ENCODE assay signal across 8 mouse cellular contexts in genomic region chr9:45146267-45146597, GRCm38 (mm10). TPM values are rescaled to one million over a fixed set of nuclear protein-coding genes. Genes with fewer than 3 reads are reported as not detected.
A peak's percentile ranks its signal among the peaks of the same experiment; 100 is the strongest.
DNase-seq lines count a peak whose midpoint lies in the region; ATAC-seq lines count a peak whose summit lies in the region.

No protein-coding gene starts in this region.

- peak; percentile 13 for ATAC-seq in frontal cortex, adult (ENCODE audit: low TSS enrichment)
- ATAC-seq in megakaryocyte progenitor cell, adult 5-6 weeks (replicated peaks; ENCODE audit: poor library complexity), result peak; percentile 65

- DNase-seq in R1 (ENCODE audit: low read depth, low spot score), result peak; percentile 64
- DNase-seq in cerebellum, adult 9-10 months, result peak; percentile 85
- peak; percentile 88 for DNase-seq in induced T-regulatory cell, adult 2 months (ENCODE audit: low read depth)
- peak; percentile 69 to 73 for DNase-seq in left cerebral cortex, postnatal 10 days (ENCODE audit: extremely low spot score in 1 of 2, low spot score in 2 of 2)
- DNase-seq in right cerebral cortex, postnatal 25 days, result peak; percentile 75
- peak; percentile 32 to 78 for DNase-seq in urinary bladder, postnatal 4 days (ENCODE audit: low spot score in 2 of 2)

- intact Hi-C loops in left cerebral cortex, postnatal 10 days (cut with DNase I), result loop anchor here (5.0 kb wide), 2 partner anchors 124 to 179 kb away; partner anchors contain the start of gene Ube4a

RNA-seq across cellular contexts. Expression of gene Scn4b, which starts 8.0 kb away (rescaled TPM):
- 10 to 100 TPM in 1 of 2 experiments, 1 to 10 TPM in 1; 4.4 to 11.9 TPM for total RNA-seq in left cerebral cortex, postnatal 10 days (2021)
- not detected in 2 replicates for total RNA-seq in megakaryocyte progenitor cell, adult 5-6 weeks (2015)
- not detected in 2 replicates for total RNA-seq in megakaryocyte progenitor cell, adult 5-6 weeks (2017)

RNA-seq across cellular contexts. Expression of gene Scn2b, which starts 28.6 kb away (rescaled TPM):
- 10 to 100 TPM; 89.1 to 97.5 TPM for total RNA-seq in left cerebral cortex, postnatal 10 days (2021)
- not detected in 2 replicates for total RNA-seq in megakaryocyte progenitor cell, adult 5-6 weeks (2015)
- total RNA-seq in megakaryocyte progenitor cell, adult 5-6 weeks (2017), result not detected in 2 replicates

RNA-seq across cellular contexts. Expression of gene BC049352, which starts 35.6 kb away (rescaled TPM):
- under 1 TPM in 1 of 2 experiments, not detected in 1; 0.32 TPM for total RNA-seq in left cerebral cortex, postnatal 10 days (2021)
- not detected in 2 replicates for total RNA-seq in megakaryocyte progenitor cell, adult 5-6 weeks (2015)
- total RNA-seq in megakaryocyte progenitor cell, adult 5-6 weeks (2017), result not detected in 2 replicates

RNA-seq across cellular contexts. Expression of gene Tmprss4, which starts 57.7 kb away (rescaled TPM):
- total RNA-seq in left cerebral cortex, postnatal 10 days (2021), result not detected
- total RNA-seq in megakaryocyte progenitor cell, adult 5-6 weeks (2015), result 0.05 TPM in 1 of 2 replicates, not detected in the other
- 0.41 TPM in 1 of 2 replicates, not detected in the other for total RNA-seq in megakaryocyte progenitor cell, adult 5-6 weeks (2017)

Comparison
In these comparisons a context has a peak if more than half of its experiments do, and no peak if none do; other contexts are left out.
1. Peak in every context shown above with its lines: DNase-seq and ATAC-seq.
2. RNA of gene Scn4b, which starts 8.0 kb away (total RNA-seq): 4.4 to 11.9 TPM in left cerebral cortex, postnatal 10 days; not detected in megakaryocyte progenitor cell, adult 5-6 weeks; every median in the first group is over 4 times any median in the second.
3. RNA of gene Scn2b, which starts 28.6 kb away (total RNA-seq): 89.1 to 97.5 TPM in left cerebral cortex, postnatal 10 days; not detected in megakaryocyte progenitor cell, adult 5-6 weeks; every median in the first group is over 10 times any median in the second.